Mouse (Mus musculus) cerebellum, adult 9-11 months (tissue): ENCODE data around the gene Sphk1.

ENCODE experiments used
- DNase-seq: peaks from one replicate; pipeline ENCODE4 v3.0.0; 2022

Gene Sphk1

GRCm38 (mm10) chr11:116581376-116581814, 50.7 kb downstream of the Sphk1 start, which contains the start of gene Ube2o:
TSS of gene Ube2o (minus strand) at chr11:116581447.
- peak; percentile 87 for DNase-seq

GRCm38 (mm10) chr11:116585682-116586081, 55.0 kb downstream of the Sphk1 start:
- no peak for DNase-seq
